Mouse (Mus musculus) left cerebral cortex, adult 2 months (tissue): ENCODE measurements around the gene Dennd1c. TPM values are rescaled to one million over a fixed set of nuclear protein-coding genes. Genes with fewer than 3 reads are reported as not detected.
"Not testable (repeated sequence)": the region's sequence is repeated elsewhere in the genome, so short reads cannot be mapped to it uniquely, and the experiment has no call there.

Experiments used
- DNase-seq, 2 experiments: peaks; one replicate each; pipeline ENCODE4 v3.0.0; 2021 to 2022; ENCODE audit warnings: low spot score in 2 of 2, mixed read lengths in 1 of 2; ENCODE audit errors: extremely low spot score in 1 of 2
- H3K27ac ChIP-seq: fragments of 200-600 bp; 2 replicates; pipeline ENCODE4 v1.8.1; 2022
- H3K4me3 ChIP-seq: fragments of 200-600 bp; 2 replicates; pipeline ENCODE4 v1.8.1; 2022
- CTCF ChIP-seq: fragments of 200-600 bp; IDR thresholded peaks from 2 replicates; pipeline ENCODE4 v1.8.1; 2022; ENCODE audit warnings: antibody characterized with exemption, mild to moderate bottlenecking, moderate library complexity
- intact Hi-C: fragments of 180-260 bp; cut with DNase I; formaldehyde crosslinking; loops from one replicate; pipeline ENCODE4 v1.15.1; 2025
- total RNA-seq, 2 experiments: library from RNA; stranded (reverse); gene quantifications; 2 replicates each; pipeline ENCODE4 v1.2.3; 2021

Gene Dennd1c
- total RNA-seq, 2 experiments from 2014 or later, result 1.0 to 1.5 TPM

DNA sequence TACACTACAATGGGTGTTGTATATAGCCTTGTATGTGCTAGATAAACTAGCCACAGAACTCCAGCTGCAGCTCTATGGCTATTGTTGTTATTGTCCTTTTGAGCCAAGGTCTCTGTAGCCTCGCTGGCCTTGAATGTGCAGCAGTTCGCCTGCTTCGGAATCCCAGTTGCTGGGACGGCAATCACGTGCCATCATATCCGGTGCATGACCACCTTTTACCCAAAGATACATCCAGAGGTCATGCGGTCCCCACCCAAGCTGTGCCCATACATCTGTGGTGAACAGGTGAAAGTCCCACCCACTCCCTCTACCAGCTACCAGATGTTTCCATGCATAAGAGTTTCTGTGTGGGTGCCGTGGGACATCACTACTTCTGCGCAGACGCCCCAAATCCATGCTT is 17.2 kb downstream of the Dennd1c start:
- TF ChIP-seq CTCF, result no peak
- Histone ChIP-seq H3K27ac (no peak overlapping the region), H3K4me3 (peak overlapping the region; percentile 97; the same call in 1 of the 2 replicates)
- intact Hi-C loops, result loop anchor here (2.0 kb wide), 1 partner anchor 186 kb away; no protein-coding TSS in a partner anchor
- no peak for DNase-seq

DNA sequence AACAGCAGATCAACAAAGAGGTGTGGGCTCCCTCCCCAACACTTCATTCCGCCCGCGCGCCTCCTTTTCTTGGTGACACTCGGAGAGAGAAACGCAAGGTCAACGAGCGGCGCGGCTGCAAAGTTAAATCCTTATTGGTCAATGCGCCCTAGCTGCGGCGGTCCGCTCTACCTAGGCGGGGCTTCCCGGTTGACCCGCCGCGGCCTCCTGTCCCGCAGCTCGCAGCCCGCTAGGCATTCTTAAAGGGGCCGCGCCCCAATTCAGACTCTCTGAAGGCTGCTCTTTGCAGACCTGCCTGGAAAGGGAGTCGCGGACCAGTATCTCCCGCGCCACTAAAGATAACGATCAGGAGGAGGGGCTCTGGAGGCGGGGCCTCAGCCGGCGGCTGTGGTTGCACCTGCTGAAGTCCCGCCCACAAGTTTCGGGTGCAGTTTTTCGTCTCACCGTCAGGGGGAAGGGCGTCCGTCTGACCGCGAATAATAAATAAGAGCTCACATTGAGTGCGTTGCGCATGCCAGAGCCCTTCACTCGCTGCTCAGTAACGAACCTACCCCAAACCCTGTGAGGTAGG is 18.0 kb downstream of the Dennd1c start:
- Histone ChIP-seq H3K27ac (peak overlapping the region; percentile 92), H3K4me3 (peak overlapping the region; percentile 97)
- intact Hi-C loops, result loop anchor here (1.0 to 2.0 kb wide), 3 partner anchors 27 to 186 kb away; partner anchors contain the start of gene Tubb4a
- peak; percentile 78 for TF ChIP-seq CTCF
- DNase-seq, result peak; percentile 93 to 95

DNA sequence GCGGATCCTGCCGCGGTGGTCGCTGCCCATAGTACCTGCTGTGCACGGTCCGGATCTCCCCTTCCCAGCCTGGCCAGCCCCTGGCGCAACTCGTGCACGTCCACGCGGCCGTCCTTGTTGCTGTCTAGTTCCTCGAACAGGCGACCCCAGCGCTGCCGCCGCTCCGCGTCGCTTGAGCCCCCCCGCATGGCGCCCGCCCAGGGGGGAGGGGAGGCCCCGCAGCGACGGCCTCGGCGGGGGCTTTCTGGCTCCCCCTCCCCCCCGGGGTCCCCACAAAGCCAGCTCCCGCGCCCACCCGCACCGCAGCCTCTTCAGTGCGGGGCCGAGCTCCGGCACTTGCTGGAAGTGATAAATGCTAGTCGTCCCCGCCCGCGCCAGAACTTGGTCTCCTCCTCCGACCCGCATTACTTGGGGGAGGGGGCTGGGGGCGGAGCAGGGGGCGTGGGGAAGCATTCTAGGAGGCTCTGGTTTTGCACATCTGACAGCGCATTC is 18.8 kb downstream of the Dennd1c start, which contains the start of gene Slc25a23:
TSS of gene Slc25a23 (minus strand) at position 378 of the 492 bp plus-strand sequence.
- Histone ChIP-seq H3K27ac (peak within 1 kb of the TSS; percentile 92), H3K4me3 (peak within 1 kb of the TSS; percentile 97)
- no peak for TF ChIP-seq CTCF
- DNase-seq, result peak; percentile 74 to 79
- intact Hi-C loops, result no loop called here

DNA sequence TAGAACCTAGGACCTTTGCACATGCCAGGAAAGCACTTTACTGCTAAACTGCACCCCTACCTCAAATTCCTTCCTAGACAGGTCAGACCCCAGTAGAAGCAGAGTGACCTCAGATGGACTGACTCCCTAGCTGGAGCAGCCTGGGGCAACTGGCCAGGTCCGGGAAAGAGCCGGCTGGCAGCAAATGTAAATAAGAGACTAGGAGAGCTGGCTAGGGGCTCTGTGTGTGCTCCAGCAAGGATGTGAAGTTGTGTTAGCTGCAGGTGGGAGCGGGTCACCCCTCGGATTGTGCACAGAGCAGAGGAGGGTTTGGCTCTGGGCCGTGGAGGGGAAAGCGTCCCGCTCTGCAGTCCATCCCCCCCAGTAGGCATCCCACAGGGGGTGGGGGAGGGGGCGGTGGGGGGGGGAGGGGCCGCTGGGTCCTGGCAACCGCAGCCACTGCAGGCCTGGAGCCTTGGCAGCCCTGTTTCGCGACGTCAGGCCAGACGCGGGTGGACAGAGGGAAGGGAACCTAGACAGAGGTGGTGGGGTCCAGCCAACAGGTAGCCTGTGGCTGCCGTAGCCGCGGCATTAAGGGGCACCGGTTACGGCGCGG is 19.3 kb downstream of the Dennd1c start, which contains the start of gene Crb3:
TSS of gene Crb3 (plus strand) at position 215 of the 595 bp plus-strand sequence.
- intact Hi-C loops, result loop anchor here (1.0 kb wide), 1 partner anchor 68 kb away; no protein-coding TSS in a partner anchor
- peak within 1 kb of the TSS; percentile 97 for H3K4me3 ChIP-seq
- DNase-seq, result peak in 1 of 2 experiments; percentile 33
- H3K27ac ChIP-seq, result peak within 1 kb of the TSS; percentile 92
- TF ChIP-seq CTCF, result no peak

GRCm38 (mm10) chr17:57056246-57056645 is 22.1 kb downstream of the Dennd1c start:
- H3K27ac ChIP-seq, result no peak overlapping the region
- no peak for DNase-seq
- TF ChIP-seq CTCF, result no peak
- intact Hi-C loops, result no loop called here
- H3K4me3 ChIP-seq, result no peak overlapping the region

- DNase-seq, H3K27ac ChIP-seq, intact Hi-C loops, H3K4me3 ChIP-seq: not testable (repeated sequence)
- TF ChIP-seq CTCF, result peak; percentile 12
Observed at GRCm38 (mm10) chr17:57051679-57052078, 26.6 kb downstream of the Dennd1c start.

- intact Hi-C loops, result no loop called here
- no peak overlapping the region for H3K27ac ChIP-seq
- no peak overlapping the region for H3K4me3 ChIP-seq
- DNase-seq, result no peak
- TF ChIP-seq CTCF, result no peak
Observed at GRCm38 (mm10) chr17:57048816-57049215, 29.5 kb downstream of the Dennd1c start.

GRCm38 (mm10) chr17:57047406-57047805 is 30.9 kb downstream of the Dennd1c start:
- no peak for TF ChIP-seq CTCF
- Histone ChIP-seq H3K4me3 (no peak overlapping the region), H3K27ac (no peak overlapping the region)
- intact Hi-C loops, result no loop called here
- no peak for DNase-seq

- TF ChIP-seq CTCF, result no peak
- no peak for DNase-seq
- Histone ChIP-seq H3K27ac (no peak within 1 kb of the TSS), H3K4me3 (no peak within 1 kb of the TSS)
- intact Hi-C loops, result no loop called here
Observed at GRCm38 (mm10) chr17:57041554-57041953, 36.8 kb downstream of the Dennd1c start, which contains the start of gene Slc25a41. Gene Slc25a41, minus strand, starts transcription at chr17:57041654.

GRCm38 (mm10) chr17:57038978-57039377 is 39.3 kb downstream of the Dennd1c start:
- Histone ChIP-seq H3K27ac (no peak overlapping the region), H3K4me3 (no peak overlapping the region)
- DNase-seq, result no peak
- peak; percentile 17 for TF ChIP-seq CTCF
- intact Hi-C loops, result no loop called here

DNA sequence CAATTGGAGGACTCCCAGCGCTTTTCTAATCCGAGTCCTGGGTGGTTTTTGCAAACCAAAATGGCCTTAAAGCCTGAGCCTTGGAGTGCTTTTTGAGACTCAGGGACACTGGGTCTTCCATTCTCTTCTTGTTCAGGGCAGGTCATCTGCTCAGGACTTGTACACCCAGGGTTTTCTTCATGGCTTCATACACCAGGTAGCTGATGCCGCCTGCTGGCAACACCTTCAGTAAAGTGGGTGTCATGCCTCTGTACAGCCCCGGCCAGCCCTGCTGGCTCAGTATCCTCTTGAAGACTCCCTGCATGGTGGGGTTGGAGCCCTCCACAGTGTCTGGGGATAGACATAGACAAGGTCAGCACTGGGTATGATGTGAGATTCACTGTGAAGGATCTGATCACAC is 45.5 kb downstream of the Dennd1c start:
- peak overlapping the region; percentile 89 for H3K27ac ChIP-seq
- no peak overlapping the region for H3K4me3 ChIP-seq
- intact Hi-C loops, result loop anchor here (1.0 to 2.0 kb wide), 2 partner anchors 27 to 42 kb away; partner anchors contain the start of gene Clpp
- no peak for TF ChIP-seq CTCF
- no peak for DNase-seq

DNA sequence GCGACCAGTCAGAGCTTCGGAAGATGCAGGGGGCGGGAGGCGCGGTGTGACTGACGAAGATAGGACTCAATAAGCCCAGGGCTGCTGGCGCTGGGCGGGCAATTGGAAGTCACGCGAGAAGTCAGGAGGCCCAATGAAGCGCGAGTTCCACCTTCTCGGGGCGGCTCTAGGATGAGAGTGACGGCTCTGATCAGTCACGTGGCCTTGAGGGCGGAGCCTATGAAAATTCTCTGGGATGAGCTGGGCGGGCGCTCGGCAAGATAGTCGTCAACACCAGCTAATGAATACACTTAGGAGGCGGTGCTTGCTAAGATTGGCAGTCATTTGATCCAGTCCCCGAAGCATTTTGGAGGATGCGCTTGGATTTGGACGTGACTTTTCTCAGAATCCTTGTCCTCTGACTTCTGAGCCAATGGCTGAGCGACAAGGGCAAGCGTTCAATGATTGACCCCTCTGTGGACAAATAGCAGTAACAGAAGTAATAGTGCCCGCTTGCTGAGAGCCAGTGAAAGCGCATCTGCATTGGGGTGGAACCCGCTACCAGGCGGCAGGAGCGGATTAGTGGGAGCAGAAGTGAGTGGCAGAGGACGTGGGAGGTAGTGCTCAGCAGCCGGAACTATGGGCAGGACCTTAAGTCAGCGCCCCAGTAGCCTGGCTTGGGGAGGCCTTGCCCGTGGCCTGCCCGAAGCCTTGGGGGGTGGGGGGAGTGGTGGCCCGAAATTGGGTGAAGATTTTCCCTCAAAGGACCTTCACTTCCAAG is 46.5 kb downstream of the Dennd1c start:
- peak overlapping the region; percentile 89 for H3K27ac ChIP-seq
- intact Hi-C loops, result loop anchor here (1.0 to 2.0 kb wide), 3 partner anchors 21 to 41 kb away; partner anchors contain the start of genes Clpp, Gm17949 and Gtf2f1

More for the DNA sequence above, 46.5 kb downstream of the Dennd1c start:
- peak overlapping the region; percentile 48 for H3K4me3 ChIP-seq
- DNase-seq, result peak; percentile 98 to 100
- TF ChIP-seq CTCF, result no peak; the same call in 1 of the 2 replicates
